Mouse (Mus musculus): ENCODE measurements around the gene Ugp2.

- TF ChIP-seq CTCF (IDR thresholded peaks at IDR 0.05; ENCODE audit: control insufficient read depth, insufficient read depth, insufficient read length), result no peak
- TF ChIP-seq CEBPB (IDR thresholded peaks at IDR 0.05; ENCODE audit: low read depth), result no peak
- TF ChIP-seq MAX (IDR thresholded peaks at IDR 0.05), result no peak
These were observed 28.2 kb upstream of the Ugp2 start for GRCm38 (mm10) chr11:21399186-21399681.
